Mouse (Mus musculus): ENCODE results near the gene Tesk1. TPM values are rescaled to one million over a fixed set of nuclear protein-coding genes. Genes with fewer than 3 reads are reported as not detected.

Tesk1 gene
- polyA plus RNA-seq, 1 experiment from 2014 or later: 10.7 TPM

GRCm38 (mm10) chr4:43431690-43432089 lies 10.0 kb upstream of the Tesk1 start:
- peak; percentile 61; the same call in 1 of the 2 replicates for ATAC-seq (replicated peaks; ENCODE audit: low FRiP score)
- DNase-seq (ENCODE audit: low spot score): peak; percentile 88
- Histone ChIP-seq H3K36me3 (ENCODE audit: control insufficient read depth, insufficient read depth, low read length) (no peaks in the 10 kb centered on the region), H3K4me3 (ENCODE audit: low read depth, low read length) (no peak overlapping the region), H3K9me3 (ENCODE audit: control insufficient read depth, low read length) (no peaks in the 10 kb centered on the region), H3K27me3 (ENCODE audit: control insufficient read depth, insufficient read depth, low read length) (peaks cover 22% of the 10 kb centered on the region; the same call in 1 of the 2 replicates), H3K9ac (ENCODE audit: low read length) (peak overlapping the region; percentile 49), H3K27ac (ENCODE audit: low read depth, low read length) (0 out of 2 replicates have a peak overlapping the region, but pooled peaks have one; percentile 48), H3K4me2 (ENCODE audit: low read depth, low read length, severe bottlenecking) (no peak overlapping the region), H3K4me1 (replicated peaks; ENCODE audit: control insufficient read depth, insufficient read depth, low read length) (peaks cover 7% of the 10 kb centered on the region)
- 6% methylated on average over 4 of the region's 4 CpGs for WGBS

GRCm38 (mm10) chr4:43432832-43433231 lies 8.9 kb upstream of the Tesk1 start:
- peaks cover 4% of the 10 kb centered on the region; the same call in 1 of the 2 replicates for H3K4me1 ChIP-seq (replicated peaks; ENCODE audit: control insufficient read depth, insufficient read depth, low read length)
- H3K27me3 ChIP-seq (ENCODE audit: control insufficient read depth, insufficient read depth, low read length): peaks cover 11% of the 10 kb centered on the region; the same call in 1 of the 2 replicates
- H3K9me3 ChIP-seq (ENCODE audit: control insufficient read depth, low read length): no peaks in the 10 kb centered on the region
- no peak for ATAC-seq (replicated peaks; ENCODE audit: low FRiP score)
- H3K36me3 ChIP-seq (ENCODE audit: control insufficient read depth, insufficient read depth, low read length): no peaks in the 10 kb centered on the region
- no peak overlapping the region for H3K4me3 ChIP-seq (ENCODE audit: low read depth, low read length)
- H3K27ac ChIP-seq (ENCODE audit: low read depth, low read length): no peak overlapping the region
- DNase-seq (ENCODE audit: low spot score): no peak
- no peak overlapping the region for H3K4me2 ChIP-seq (ENCODE audit: low read depth, low read length, severe bottlenecking)
- no peak overlapping the region for H3K9ac ChIP-seq (ENCODE audit: low read length)
- 93% methylated on average over 1 of the region's 1 CpGs for WGBS

- WGBS: under 1% methylated on average over 33 of the region's 33 CpGs
- H3K9ac ChIP-seq (ENCODE audit: low read length): peak overlapping the region; percentile 94
- no peaks in the 10 kb centered on the region for H3K27me3 ChIP-seq (ENCODE audit: control insufficient read depth, insufficient read depth, low read length)
- H3K36me3 ChIP-seq (ENCODE audit: control insufficient read depth, insufficient read depth, low read length): no peaks in the 10 kb centered on the region; the same call in 1 of the 2 replicates
- H3K4me2 ChIP-seq (ENCODE audit: low read depth, low read length, severe bottlenecking): peak overlapping the region; percentile 95
- peak overlapping the region; percentile 95 for H3K4me3 ChIP-seq (ENCODE audit: low read depth, low read length)
- peak; percentile 94 for ATAC-seq (replicated peaks; ENCODE audit: low FRiP score)
- no peaks in the 10 kb centered on the region for H3K9me3 ChIP-seq (ENCODE audit: control insufficient read depth, low read length)
- DNase-seq (ENCODE audit: low spot score): peak; percentile 99
- H3K4me1 ChIP-seq (replicated peaks; ENCODE audit: control insufficient read depth, insufficient read depth, low read length): peaks cover 1% of the 10 kb centered on the region; the same call in 1 of the 2 replicates
- H3K27ac ChIP-seq (ENCODE audit: low read depth, low read length): peak overlapping the region; percentile 85
Observed at GRCm38 (mm10) chr4:43442044-43442443, 305 bp downstream of the Tesk1 start.

GRCm38 (mm10) chr4:43442456-43443361 lies 970 bp downstream of the Tesk1 start:
- H3K4me2 ChIP-seq (ENCODE audit: low read depth, low read length, severe bottlenecking): peak overlapping the region; percentile 95
- DNase-seq (ENCODE audit: low spot score): peak; percentile 87
- no peaks in the 10 kb centered on the region; the same call in 1 of the 2 replicates for H3K36me3 ChIP-seq (ENCODE audit: control insufficient read depth, insufficient read depth, low read length)
- ATAC-seq (replicated peaks; ENCODE audit: low FRiP score): peak; percentile 69
- peak overlapping the region; percentile 94 for H3K9ac ChIP-seq (ENCODE audit: low read length)
- H3K27ac ChIP-seq (ENCODE audit: low read depth, low read length): peak overlapping the region; percentile 85
- H3K9me3 ChIP-seq (ENCODE audit: control insufficient read depth, low read length): no peaks in the 10 kb centered on the region
- H3K4me1 ChIP-seq (replicated peaks; ENCODE audit: control insufficient read depth, insufficient read depth, low read length): peaks cover 1% of the 10 kb centered on the region; the same call in 1 of the 2 replicates
- WGBS: under 1% methylated on average over 86 of the region's 88 CpGs
- no peaks in the 10 kb centered on the region for H3K27me3 ChIP-seq (ENCODE audit: control insufficient read depth, insufficient read depth, low read length)
- peak overlapping the region; percentile 95 for H3K4me3 ChIP-seq (ENCODE audit: low read depth, low read length)

GRCm38 (mm10) chr4:43443511-43443910 lies 1.8 kb downstream of the Tesk1 start:
- Histone ChIP-seq H3K9me3 (ENCODE audit: control insufficient read depth, low read length) (no peaks in the 10 kb centered on the region), H3K27me3 (ENCODE audit: control insufficient read depth, insufficient read depth, low read length) (no peaks in the 10 kb centered on the region), H3K4me1 (replicated peaks; ENCODE audit: control insufficient read depth, insufficient read depth, low read length) (peaks cover 1% of the 10 kb centered on the region; the same call in 1 of the 2 replicates), H3K36me3 (ENCODE audit: control insufficient read depth, insufficient read depth, low read length) (peaks cover 2% of the 10 kb centered on the region; the same call in 1 of the 2 replicates), H3K4me2 (ENCODE audit: low read depth, low read length, severe bottlenecking) (peak overlapping the region; percentile 95), H3K4me3 (ENCODE audit: low read depth, low read length) (peak overlapping the region; percentile 95), H3K9ac (ENCODE audit: low read length) (peak overlapping the region; percentile 94), H3K27ac (ENCODE audit: low read depth, low read length) (peak overlapping the region; percentile 85)
- 2% methylated on average over 28 of the region's 28 CpGs for WGBS
- DNase-seq (ENCODE audit: low spot score) (peak; percentile 66), ATAC-seq (replicated peaks; ENCODE audit: low FRiP score) (peak; percentile 11; the same call in 1 of the 2 replicates)

- peaks cover 2% of the 10 kb centered on the region; the same call in 1 of the 2 replicates for H3K36me3 ChIP-seq (ENCODE audit: control insufficient read depth, insufficient read depth, low read length)
- DNase-seq (ENCODE audit: low spot score) (no peak), ATAC-seq (replicated peaks; ENCODE audit: low FRiP score) (no peak)
- no peaks in the 10 kb centered on the region for H3K27me3 ChIP-seq (ENCODE audit: control insufficient read depth, insufficient read depth, low read length)
- no peak overlapping the region for H3K4me3 ChIP-seq (ENCODE audit: low read depth, low read length)
- no peak overlapping the region for H3K9ac ChIP-seq (ENCODE audit: low read length)
- no peaks in the 10 kb centered on the region for H3K9me3 ChIP-seq (ENCODE audit: control insufficient read depth, low read length)
- 90% methylated on average over 13 of the region's 13 CpGs for WGBS
- peaks cover 1% of the 10 kb centered on the region; the same call in 1 of the 2 replicates for H3K4me1 ChIP-seq (replicated peaks; ENCODE audit: control insufficient read depth, insufficient read depth, low read length)
- no peak overlapping the region for H3K27ac ChIP-seq (ENCODE audit: low read depth, low read length)
- H3K4me2 ChIP-seq (ENCODE audit: low read depth, low read length, severe bottlenecking): no peak overlapping the region
Observed at GRCm38 (mm10) chr4:43447251-43447650, 5.5 kb downstream of the Tesk1 start.

GRCm38 (mm10) chr4:43448554-43448953 lies 6.8 kb downstream of the Tesk1 start:
- H3K4me1 ChIP-seq (replicated peaks; ENCODE audit: control insufficient read depth, insufficient read depth, low read length): peaks cover 6% of the 10 kb centered on the region; the same call in 1 of the 2 replicates
- 92% methylated on average over 3 of the region's 3 CpGs for WGBS
- H3K9ac ChIP-seq (ENCODE audit: low read length): no peak overlapping the region
- H3K4me3 ChIP-seq (ENCODE audit: low read depth, low read length): no peak overlapping the region
- no peaks in the 10 kb centered on the region for H3K27me3 ChIP-seq (ENCODE audit: control insufficient read depth, insufficient read depth, low read length)
- ATAC-seq (replicated peaks; ENCODE audit: low FRiP score) (no peak), DNase-seq (ENCODE audit: low spot score) (no peak)
- H3K36me3 ChIP-seq (ENCODE audit: control insufficient read depth, insufficient read depth, low read length): peaks cover 2% of the 10 kb centered on the region; the same call in 1 of the 2 replicates
- no peak overlapping the region for H3K27ac ChIP-seq (ENCODE audit: low read depth, low read length)
- H3K4me2 ChIP-seq (ENCODE audit: low read depth, low read length, severe bottlenecking): no peak overlapping the region
- H3K9me3 ChIP-seq (ENCODE audit: control insufficient read depth, low read length): no peaks in the 10 kb centered on the region

GRCm38 (mm10) chr4:43452315-43452714 lies 10.6 kb downstream of the Tesk1 start:
- H3K27me3 ChIP-seq (ENCODE audit: control insufficient read depth, insufficient read depth, low read length): 0 out of 2 replicates have a peak, but pooled peaks cover 2% of the 10 kb centered on the region
- H3K4me3 ChIP-seq (ENCODE audit: low read depth, low read length): no peak overlapping the region

More at GRCm38 (mm10) chr4:43452315-43452714, 10.6 kb downstream of the Tesk1 start:
- ATAC-seq (replicated peaks; ENCODE audit: low FRiP score) (no peak), DNase-seq (ENCODE audit: low spot score) (no peak)
- H3K9ac ChIP-seq (ENCODE audit: low read length): no peak overlapping the region
- peaks cover 2% of the 10 kb centered on the region; the same call in 1 of the 2 replicates for H3K36me3 ChIP-seq (ENCODE audit: control insufficient read depth, insufficient read depth, low read length)
- no peak overlapping the region for H3K4me2 ChIP-seq (ENCODE audit: low read depth, low read length, severe bottlenecking)
- no peaks in the 10 kb centered on the region for H3K9me3 ChIP-seq (ENCODE audit: control insufficient read depth, low read length)
- peaks cover 6% of the 10 kb centered on the region; the same call in 1 of the 2 replicates for H3K4me1 ChIP-seq (replicated peaks; ENCODE audit: control insufficient read depth, insufficient read depth, low read length)
- 64% methylated on average over 11 of the region's 11 CpGs for WGBS
- H3K27ac ChIP-seq (ENCODE audit: low read depth, low read length): no peak overlapping the region

All from forebrain, embryonic 11.5 days (tissue).